Mouse (Mus musculus): ENCODE data around the gene Dock1.

GRCm38 (mm10) chr7:134726530-134727258 lies 56.2 kb downstream of the Dock1 start:
- no peak for TF ChIP-seq CTCF (conservative IDR thresholded peaks at IDR 0.05 in 1 of 2, IDR thresholded peaks at IDR 0.05 in 1 of 2; ENCODE audit: low read depth in 2 of 2, low read length in 2 of 2)
- TF ChIP-seq ZMIZ1 (IDR thresholded peaks at IDR 0.05; ENCODE audit: low read depth, low read length), result no peak
- no peak for TF ChIP-seq EP300 (IDR thresholded peaks at IDR 0.05; ENCODE audit: low read length)
- no peak for TF ChIP-seq MEF2A (IDR thresholded peaks at IDR 0.05; ENCODE audit: borderline replicate concordance, low read depth, low read length)
- TF ChIP-seq TBP (conservative IDR thresholded peaks at IDR 0.05; ENCODE audit: low read depth, low read length), result no peak
- no peak for TF ChIP-seq TCF12 (IDR thresholded peaks at IDR 0.05; ENCODE audit: low read depth, low read length)
- TF ChIP-seq POLR2A (IDR thresholded peaks at IDR 0.05; ENCODE audit: low read depth, low read length), result no peak

Data from CH12.LX (cell line).